Mouse (Mus musculus): Measurements from ENCODE around the gene Prr14l. TPM values are rescaled to one million over a fixed set of nuclear protein-coding genes. Genes with fewer than 3 reads are reported as not detected.
"Not testable (repeated sequence)": the region's sequence is repeated elsewhere in the genome, so short reads cannot be mapped to it uniquely, and the experiment has no call there.

The Prr14l gene
- polyA plus RNA-seq, 1 experiment from 2014 or later, result 20.0 TPM

GRCm38 (mm10) chr5:32748936-32749335 lies 105.1 kb downstream of the Prr14l start:
- no peak overlapping the region for H3K27ac ChIP-seq (ENCODE audit: low read depth, low read length)
- no peaks in the 10 kb centered on the region for H3K36me3 ChIP-seq (ENCODE audit: control insufficient read depth, insufficient read depth, low read length)
- H3K9ac ChIP-seq (ENCODE audit: low read depth, low read length), result no peak overlapping the region
- ATAC-seq (ENCODE audit: low FRiP score) (no peak), DNase-seq (ENCODE audit: low spot score) (no peak)
- no peaks in the 10 kb centered on the region for H3K27me3 ChIP-seq (ENCODE audit: control insufficient read depth, insufficient read depth, low read length)
- no peak overlapping the region for H3K4me3 ChIP-seq (ENCODE audit: low read depth, low read length)
- no peaks in the 10 kb centered on the region; the same call in 1 of the 2 replicates for H3K4me1 ChIP-seq (replicated peaks; ENCODE audit: control insufficient read depth, insufficient read depth, low read length)
- no peak overlapping the region for H3K4me2 ChIP-seq (replicated peaks; ENCODE audit: low read depth, low read length)
- no peaks in the 10 kb centered on the region for H3K9me3 ChIP-seq (ENCODE audit: control insufficient read depth, low read length)
- WGBS, result 92% methylated on average over 6 of the region's 6 CpGs

DNA sequence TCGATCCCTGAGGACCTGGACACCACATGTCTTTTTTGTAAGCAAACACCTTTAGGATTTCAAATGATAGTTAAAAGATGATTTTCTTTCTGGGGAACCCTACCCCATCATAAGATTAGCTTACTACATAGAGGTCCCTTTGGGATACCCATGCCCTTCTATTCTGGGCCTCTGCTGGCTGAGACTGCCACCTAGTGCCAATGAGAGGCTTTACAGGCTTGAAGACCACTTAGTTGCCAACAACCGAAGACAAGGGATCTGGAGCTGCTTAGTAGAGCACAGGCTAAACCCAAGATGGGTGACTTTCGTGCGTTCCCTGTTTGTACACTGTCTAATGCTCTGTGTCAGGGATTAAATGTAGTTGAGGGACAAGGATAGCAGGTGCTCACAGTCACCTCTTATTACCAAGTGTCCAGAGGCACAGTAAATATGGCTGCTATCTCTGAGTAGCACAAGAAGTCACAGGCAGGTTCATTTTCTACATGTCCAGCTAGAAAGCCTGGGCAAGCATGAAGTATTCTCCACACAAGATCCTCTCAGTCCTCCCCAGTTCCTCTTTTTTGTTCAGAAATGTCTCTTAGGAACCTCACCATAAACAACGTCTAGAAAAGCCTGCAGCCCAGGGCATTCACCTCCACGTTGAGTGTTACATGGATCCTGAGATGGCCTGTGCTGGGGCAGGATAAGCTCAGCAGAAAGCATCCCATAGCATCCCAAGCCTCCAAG lies 106.2 kb downstream of the Prr14l start:
- no peaks in the 10 kb centered on the region; the same call in 1 of the 2 replicates for H3K4me1 ChIP-seq (replicated peaks; ENCODE audit: control insufficient read depth, insufficient read depth, low read length)
- no peaks in the 10 kb centered on the region for H3K36me3 ChIP-seq (ENCODE audit: control insufficient read depth, insufficient read depth, low read length)
- peak; percentile 69 for DNase-seq (ENCODE audit: low spot score)
- H3K27ac ChIP-seq (ENCODE audit: low read depth, low read length), result no peak overlapping the region
- H3K27me3 ChIP-seq (ENCODE audit: control insufficient read depth, insufficient read depth, low read length), result no peaks in the 10 kb centered on the region
- H3K4me3 ChIP-seq (ENCODE audit: low read depth, low read length), result no peak overlapping the region
- 64% methylated on average over 6 of the region's 6 CpGs for WGBS
- ATAC-seq (ENCODE audit: low FRiP score), result no peak
- no peaks in the 10 kb centered on the region for H3K9me3 ChIP-seq (ENCODE audit: control insufficient read depth, low read length)
- H3K9ac ChIP-seq (ENCODE audit: low read depth, low read length), result no peak overlapping the region
- no peak overlapping the region for H3K4me2 ChIP-seq (replicated peaks; ENCODE audit: low read depth, low read length)

DNA sequence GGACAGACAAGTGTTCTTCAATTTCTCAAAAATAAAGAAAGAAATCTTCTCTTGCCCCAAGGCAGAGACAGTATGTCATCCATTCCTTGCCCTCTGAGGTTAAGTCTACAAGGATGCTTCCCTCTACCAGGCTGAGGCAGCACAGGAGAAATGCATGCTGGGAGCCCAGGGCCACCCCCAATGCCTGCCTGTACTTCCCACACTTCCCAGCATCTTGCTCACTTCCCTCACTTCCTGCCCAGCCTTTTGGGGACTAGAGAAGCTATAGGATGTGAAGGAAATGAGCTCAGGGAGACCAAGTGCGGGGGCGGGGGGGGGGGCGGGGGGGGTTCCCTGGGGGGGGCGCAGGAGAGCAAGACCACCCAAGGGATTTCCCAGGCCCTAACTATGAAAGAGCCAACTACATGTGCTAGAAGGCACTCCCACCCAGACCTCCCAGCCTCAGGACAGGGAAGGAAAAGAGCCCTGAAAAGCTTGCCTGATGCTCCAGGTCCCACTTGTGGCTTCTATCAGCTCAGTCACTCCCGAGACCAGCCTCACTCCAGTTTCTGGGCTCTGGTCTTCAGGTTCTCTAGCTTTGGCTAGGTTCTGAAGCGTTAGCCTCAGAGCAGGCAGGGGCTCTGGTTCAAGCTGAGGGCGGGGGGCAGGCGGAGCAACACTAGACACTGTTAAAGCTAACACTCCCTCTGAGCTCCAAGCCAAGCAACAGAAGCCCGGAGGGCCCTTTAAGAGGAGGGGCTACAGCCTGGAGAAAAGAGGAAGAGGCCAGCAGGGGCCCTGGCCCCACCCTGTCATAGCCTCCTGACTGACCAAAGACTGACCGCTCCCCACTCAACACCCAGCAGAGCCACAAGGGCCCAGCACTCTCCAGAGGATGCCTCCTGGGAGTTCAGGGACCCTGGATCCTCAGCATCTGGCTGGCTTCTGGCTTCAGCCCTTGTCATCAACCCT lies 108.1 kb downstream of the Prr14l start:
- ATAC-seq (ENCODE audit: low FRiP score) (peak; percentile 64), DNase-seq (ENCODE audit: low spot score) (peak; percentile 46)
- WGBS, result 6% methylated on average over 10 of the region's 10 CpGs
- Histone ChIP-seq H3K27ac (ENCODE audit: low read depth, low read length) (no peak overlapping the region; the same call in 1 of the 2 replicates), H3K9ac (ENCODE audit: low read depth, low read length) (no peak overlapping the region), H3K27me3 (ENCODE audit: control insufficient read depth, insufficient read depth, low read length) (no peaks in the 10 kb centered on the region), H3K4me3 (ENCODE audit: low read depth, low read length) (peak overlapping the region; percentile 17), H3K4me2 (replicated peaks; ENCODE audit: low read depth, low read length) (peak overlapping the region; percentile 22), H3K4me1 (replicated peaks; ENCODE audit: control insufficient read depth, insufficient read depth, low read length) (no peaks in the 10 kb centered on the region; the same call in 1 of the 2 replicates), H3K9me3 (ENCODE audit: control insufficient read depth, low read length) (no peaks in the 10 kb centered on the region), H3K36me3 (ENCODE audit: control insufficient read depth, insufficient read depth, low read length) (no peaks in the 10 kb centered on the region)

GRCm38 (mm10) chr5:32742149-32742548 lies 111.9 kb downstream of the Prr14l start:
- H3K4me1 ChIP-seq (replicated peaks; ENCODE audit: control insufficient read depth, insufficient read depth, low read length), result no peaks in the 10 kb centered on the region; the same call in 1 of the 2 replicates
- WGBS, result 55% methylated on average over 9 of the region's 9 CpGs
- H3K27ac ChIP-seq (ENCODE audit: low read depth, low read length), result no peak overlapping the region; the same call in 1 of the 2 replicates

DNA sequence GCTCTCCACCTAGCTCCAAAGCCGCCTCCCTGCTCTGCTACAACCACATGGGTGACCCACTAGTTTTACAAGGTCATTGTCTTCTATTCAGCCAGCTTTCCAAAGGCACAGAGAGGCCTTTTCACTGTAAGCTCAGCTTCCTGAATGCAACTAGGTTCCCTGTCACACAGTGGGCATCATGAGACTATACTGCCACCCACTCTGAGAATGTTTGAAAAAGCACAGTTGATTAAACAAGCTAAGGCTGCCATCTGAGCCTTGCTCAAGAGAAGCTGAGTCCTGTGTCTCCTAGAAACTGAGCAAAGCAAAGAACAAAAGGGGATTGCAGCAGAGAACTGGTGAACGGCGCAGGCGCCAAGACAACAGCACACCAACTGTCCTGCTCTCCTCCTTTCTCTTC lies 112.7 kb downstream of the Prr14l start:
- H3K36me3 ChIP-seq (ENCODE audit: control insufficient read depth, insufficient read depth, low read length); H3K4me2 ChIP-seq (replicated peaks; ENCODE audit: low read depth, low read length); H3K9me3 ChIP-seq (ENCODE audit: control insufficient read depth, low read length); H3K9ac ChIP-seq (ENCODE audit: low read depth, low read length); H3K27me3 ChIP-seq (ENCODE audit: control insufficient read depth, insufficient read depth, low read length); H3K4me3 ChIP-seq (ENCODE audit: low read depth, low read length); DNase-seq (ENCODE audit: low spot score); H3K4me1 ChIP-seq (replicated peaks; ENCODE audit: control insufficient read depth, insufficient read depth, low read length): not testable (repeated sequence)
- 77% methylated on average over 4 of the region's 4 CpGs for WGBS
- ATAC-seq (ENCODE audit: low FRiP score), result peak; percentile 28; the same call in 1 of the 2 replicates
- H3K27ac ChIP-seq (ENCODE audit: low read depth, low read length), result peak overlapping the region; percentile 60; the same call in 1 of the 2 replicates

More at GRCm38 (mm10) chr5:32742149-32742548, 111.9 kb downstream of the Prr14l start:
- Histone ChIP-seq H3K36me3 (ENCODE audit: control insufficient read depth, insufficient read depth, low read length) (no peaks in the 10 kb centered on the region), H3K4me2 (replicated peaks; ENCODE audit: low read depth, low read length) (no peak overlapping the region), H3K4me3 (ENCODE audit: low read depth, low read length) (no peak overlapping the region), H3K9ac (ENCODE audit: low read depth, low read length) (no peak overlapping the region), H3K27me3 (ENCODE audit: control insufficient read depth, insufficient read depth, low read length) (no peaks in the 10 kb centered on the region), H3K9me3 (ENCODE audit: control insufficient read depth, low read length) (no peaks in the 10 kb centered on the region)
- ATAC-seq (ENCODE audit: low FRiP score) (no peak), DNase-seq (ENCODE audit: low spot score) (peak; percentile 34)

DNA sequence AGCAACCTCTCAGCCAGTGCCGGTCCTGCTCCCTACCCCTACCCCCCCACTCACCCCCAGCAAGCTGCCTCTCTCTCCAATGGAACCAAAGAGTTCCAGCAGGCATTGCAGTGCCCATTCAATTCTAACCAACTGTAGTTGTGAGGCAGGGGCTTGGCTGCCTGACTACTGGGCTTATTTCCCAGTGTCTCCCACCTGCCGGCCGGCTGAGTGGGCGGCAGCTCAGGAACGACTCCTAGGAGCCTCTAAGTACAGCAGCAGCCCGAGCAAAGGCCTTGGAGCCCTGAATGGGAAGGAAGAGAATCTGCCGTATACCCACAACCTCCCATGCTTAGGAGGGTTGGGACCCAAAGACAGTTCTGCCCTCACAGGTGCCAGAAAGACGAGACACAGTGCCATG lies 113.2 kb downstream of the Prr14l start:
- H3K36me3 ChIP-seq (ENCODE audit: control insufficient read depth, insufficient read depth, low read length); H3K4me1 ChIP-seq (replicated peaks; ENCODE audit: control insufficient read depth, insufficient read depth, low read length); H3K9me3 ChIP-seq (ENCODE audit: control insufficient read depth, low read length); DNase-seq (ENCODE audit: low spot score); H3K4me2 ChIP-seq (replicated peaks; ENCODE audit: low read depth, low read length); H3K4me3 ChIP-seq (ENCODE audit: low read depth, low read length); H3K27me3 ChIP-seq (ENCODE audit: control insufficient read depth, insufficient read depth, low read length); ATAC-seq (ENCODE audit: low FRiP score); H3K9ac ChIP-seq (ENCODE audit: low read depth, low read length); H3K27ac ChIP-seq (ENCODE audit: low read depth, low read length): not testable (repeated sequence)
- 91% methylated on average over 8 of the region's 8 CpGs for WGBS

DNA sequence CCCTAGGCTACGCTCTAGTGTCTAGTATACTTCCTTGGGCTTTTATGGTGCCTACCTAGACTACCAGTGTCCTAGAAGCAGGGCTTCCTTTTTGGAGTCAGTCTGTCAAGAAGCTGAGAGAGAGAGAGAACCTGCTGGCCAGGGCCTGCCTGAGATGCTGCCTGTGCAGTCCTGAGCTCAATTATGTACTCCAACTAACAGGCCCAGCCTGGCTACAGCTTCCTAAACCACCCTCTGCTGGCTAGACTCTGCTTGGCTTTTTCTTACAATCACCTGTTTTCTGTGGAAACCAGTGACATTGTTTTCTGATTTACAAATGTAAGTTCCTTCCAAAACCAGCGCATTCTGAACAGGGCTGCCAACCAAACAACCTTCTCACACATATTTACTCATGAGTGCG lies 113.9 kb downstream of the Prr14l start:
- H3K4me2 ChIP-seq (replicated peaks; ENCODE audit: low read depth, low read length), result no peak overlapping the region
- H3K4me3 ChIP-seq (ENCODE audit: low read depth, low read length), result no peak overlapping the region
- DNase-seq (ENCODE audit: low spot score), result no peak
- H3K36me3 ChIP-seq (ENCODE audit: control insufficient read depth, insufficient read depth, low read length), result no peaks in the 10 kb centered on the region
- H3K4me1 ChIP-seq (replicated peaks; ENCODE audit: control insufficient read depth, insufficient read depth, low read length), result no peaks in the 10 kb centered on the region
- no peaks in the 10 kb centered on the region for H3K27me3 ChIP-seq (ENCODE audit: control insufficient read depth, insufficient read depth, low read length)
- WGBS, result 96% methylated on average over 3 of the region's 3 CpGs
- no peak overlapping the region for H3K27ac ChIP-seq (ENCODE audit: low read depth, low read length)
- no peak overlapping the region for H3K9ac ChIP-seq (ENCODE audit: low read depth, low read length)
- H3K9me3 ChIP-seq (ENCODE audit: control insufficient read depth, low read length), result no peaks in the 10 kb centered on the region
- ATAC-seq (ENCODE audit: low FRiP score), result no peak

Measured in hindbrain, embryonic 11.5 days (tissue).